Mouse (Mus musculus) cerebral cortex, adult 2 months (tissue): ENCODE results near the gene Cfl2.

Experiments used
- WGBS: fragments of 180-500 bp; shearing (Covaris S2); methylation state at CpG from one replicate; pipeline ENCODE4 v1.1.7; 2018; 5-methylcytosine and 5-hydroxymethylcytosine counted together

Cfl2 gene

GRCm38 (mm10) chr12:54828043-54828442 is 34.6 kb downstream of the Cfl2 start:
- 78% methylated on average over 1 of the region's 1 CpGs for WGBS

GRCm38 (mm10) chr12:54825202-54825601 is 37.5 kb downstream of the Cfl2 start:
- 93% methylated on average over 3 of the region's 3 CpGs for WGBS

- 18% methylated on average over 4 of the region's 4 CpGs for WGBS
Measured at GRCm38 (mm10) chr12:54822836-54823426, 39.7 kb downstream of the Cfl2 start.

- 62% methylated on average over 2 of the region's 2 CpGs for WGBS
Measured at GRCm38 (mm10) chr12:54820684-54821161, 42.0 kb downstream of the Cfl2 start.

- WGBS: 82% methylated on average over 6 of the region's 6 CpGs
Measured at GRCm38 (mm10) chr12:54819181-54819935, 43.3 kb downstream of the Cfl2 start.

- WGBS: 81% methylated on average over 2 of the region's 2 CpGs
Measured at GRCm38 (mm10) chr12:54810142-54810541, 52.5 kb downstream of the Cfl2 start.
